Mouse (Mus musculus) spleen, adult 2 months (tissue): Measurements from ENCODE around the gene Gm20425.

Source experiments
- CTCF ChIP-seq: fragments of 200-500 bp; IDR thresholded peaks from 2 replicates; pipeline ENCODE4 v1.5.1; 2011; ENCODE audit warnings: mild to moderate bottlenecking, inconsistent platforms; ENCODE audit not compliant: insufficient read depth, insufficient read length, insufficient replicate concordance; ENCODE audit errors: extremely low read depth
- POLR2A ChIP-seq: fragments of 200-500 bp; IDR thresholded peaks from 2 replicates; pipeline ENCODE4 v1.6.1; 2011; ENCODE audit warnings: low read depth, low read length, inconsistent platforms

- TF ChIP-seq POLR2A, result no peak
- no peak for TF ChIP-seq CTCF
These were observed 3.3 kb downstream of the Gm20425 start for GRCm38 (mm10) chr9:103226806-103227205.
